Mouse (Mus musculus): ENCODE data around the gene Polr1e.

GRCm38 (mm10) chr4:44990560-44990959 lies 27.8 kb upstream of the Polr1e start:
- TF ChIP-seq CTCF (IDR thresholded peaks at IDR 0.05; ENCODE audit: borderline replicate concordance, insufficient read depth, low read length) = no peak
- TF ChIP-seq POLR2A (IDR thresholded peaks at IDR 0.05; ENCODE audit: low read depth, low read length) = no peak

Data from embryonic fibroblast, embryonic 13.5 days (primary cell).